Mouse (Mus musculus): ENCODE measurements around the gene Adal.

DNA sequence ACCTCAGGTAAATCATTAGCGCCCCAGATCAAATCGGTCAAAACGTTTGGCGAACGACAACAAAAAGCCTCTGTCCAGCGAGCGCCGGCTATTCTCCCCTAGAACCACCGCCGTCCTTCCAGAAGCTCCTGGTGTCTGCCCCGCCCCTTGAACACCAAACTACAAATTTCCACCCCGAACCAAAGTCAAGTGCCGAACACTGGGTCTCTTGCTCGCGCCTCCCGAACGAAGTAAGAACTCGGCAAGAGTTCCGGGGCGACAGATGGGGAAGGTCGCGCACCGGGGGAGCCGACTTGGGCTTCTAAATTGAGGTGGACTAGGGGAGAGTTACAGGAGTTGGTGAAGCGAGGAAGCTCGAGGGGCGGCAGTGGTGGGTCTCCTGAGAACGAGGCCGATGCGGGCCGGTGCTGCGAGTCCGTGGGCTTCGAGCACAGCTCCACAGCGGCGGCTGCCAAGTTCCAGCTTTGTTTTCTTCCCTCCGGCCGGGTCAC is 30.3 kb downstream of the Adal start, which contains the start of gene Tubgcp4:
- no peak for TF ChIP-seq POLR2A (IDR thresholded peaks at IDR 0.05; ENCODE audit: borderline replicate concordance, control insufficient read depth, low read depth, low read length)
- TF ChIP-seq CTCF (IDR thresholded peaks at IDR 0.05; ENCODE audit: control insufficient read depth, insufficient read depth, low read length), result no peak

Data from bone marrow, adult 2 months (tissue).